Mouse (Mus musculus) urinary bladder, adult 18-20 months (tissue): ENCODE data around the gene Lta.

ENCODE experiments used
- DNase-seq, 2 experiments: peaks; one replicate each; pipeline ENCODE4 v3.0.0; 2022; ENCODE audit warnings: low spot score in 2 of 2, mixed read lengths in 2 of 2

Gene Lta

GRCm38 (mm10) chr17:35204494-35205379 lies at the start of gene Lta:
Lta (minus strand) TSS chr17:35205351.
- DNase-seq: no peak

- no peak for DNase-seq
Measured at GRCm38 (mm10) chr17:35254241-35255098, 49.3 kb upstream of the Lta start.

GRCm38 (mm10) chr17:35253293-35254093 lies 48.3 kb upstream of the Lta start:
- no peak for DNase-seq

GRCm38 (mm10) chr17:35252619-35253292 lies 47.6 kb upstream of the Lta start:
- no peak for DNase-seq

- DNase-seq: no peak
Measured at GRCm38 (mm10) chr17:35251981-35252380, 46.8 kb upstream of the Lta start.

GRCm38 (mm10) chr17:35251162-35251719 lies 46.1 kb upstream of the Lta start:
- no peak for DNase-seq

- no peak for DNase-seq
Measured at GRCm38 (mm10) chr17:35250348-35251120, 45.4 kb upstream of the Lta start.

GRCm38 (mm10) chr17:35249451-35250197 lies 44.5 kb upstream of the Lta start:
- no peak for DNase-seq

- no peak for DNase-seq
Measured at GRCm38 (mm10) chr17:35248986-35249385, 43.8 kb upstream of the Lta start.

- DNase-seq: no peak
Measured at GRCm38 (mm10) chr17:35247144-35247543, 42.0 kb upstream of the Lta start.

GRCm38 (mm10) chr17:35245731-35246623 lies 40.8 kb upstream of the Lta start:
- DNase-seq: no peak

GRCm38 (mm10) chr17:35244999-35245398 lies 39.8 kb upstream of the Lta start:
- no peak for DNase-seq

- DNase-seq: no peak
Measured at GRCm38 (mm10) chr17:35243086-35243485, 37.9 kb upstream of the Lta start.

GRCm38 (mm10) chr17:35242015-35242941 lies 37.1 kb upstream of the Lta start:
- DNase-seq: no peak

- DNase-seq: peak; percentile 91 to 94
Measured at GRCm38 (mm10) chr17:35241305-35242014, 36.3 kb upstream of the Lta start, which contains the start of gene Ddx39b. Ddx39b (plus strand) TSS chr17:35241746.
